Mouse (Mus musculus) ES-Bruce4 (cell line): Measurements from ENCODE around the gene Siglecg. TPM values are rescaled to one million over a fixed set of nuclear protein-coding genes. Genes with fewer than 3 reads are reported as not detected.

ENCODE experiments used
- H3K27ac ChIP-seq: 2 replicates; pipeline ENCODE4 v1.5.1; 2012; ENCODE audit warnings: low read length, inconsistent platforms; ENCODE audit not compliant: insufficient read depth
- H3K27me3 ChIP-seq: 2 replicates; pipeline ENCODE4 v1.6.1; 2012; ENCODE audit warnings: mild to moderate bottlenecking, low read length, inconsistent platforms; ENCODE audit not compliant: control insufficient read depth, poor library complexity, insufficient read depth, severe bottlenecking
- H3K36me3 ChIP-seq: 2 replicates; pipeline ENCODE4 v1.6.1; 2012; ENCODE audit warnings: inconsistent platforms, mild to moderate bottlenecking, low read length, moderate library complexity; ENCODE audit not compliant: control insufficient read depth, poor library complexity, insufficient read depth, severe bottlenecking
- H3K4me1 ChIP-seq: one replicate; pipeline ENCODE4 v1.8.1; 2011; ENCODE audit warnings: low read length; ENCODE audit not compliant: control insufficient read depth, insufficient read depth
- H3K4me3 ChIP-seq: 2 replicates; pipeline ENCODE4 v1.5.1; 2011; ENCODE audit warnings: low read depth, mild to moderate bottlenecking, low read length
- H3K9ac ChIP-seq: 2 replicates; pipeline ENCODE4 v1.6.1; 2012; ENCODE audit warnings: low read depth, mild to moderate bottlenecking, inconsistent platforms; ENCODE audit not compliant: poor library complexity, severe bottlenecking
- H3K9me3 ChIP-seq: replicated peaks from 2 replicates; pipeline ENCODE4 v1.6.1; 2012; ENCODE audit warnings: mild to moderate bottlenecking, low read length, inconsistent platforms; ENCODE audit not compliant: control insufficient read depth, poor library complexity, insufficient read depth, severe bottlenecking
- CTCF ChIP-seq: IDR thresholded peaks from one replicate; pipeline ENCODE4 v1.8.1; 2011; ENCODE audit warnings: low read depth, low read length
- EP300 ChIP-seq: IDR thresholded peaks from 2 replicates; pipeline ENCODE4 v1.6.1; 2011; ENCODE audit warnings: low read depth, low read length; ENCODE audit not compliant: insufficient read depth
- POLR2A ChIP-seq: IDR thresholded peaks from one replicate; pipeline ENCODE4 v1.8.1; 2011; ENCODE audit warnings: low read length; ENCODE audit not compliant: insufficient read depth
- polyA plus RNA-seq: library from polyadenylated mRNA; stranded (reverse); fragments of >200 nt; gene quantifications from 2 replicates; pipeline ENCODE4 v1.2.4, GENCODE M21; 2011; ENCODE audit warnings: low read depth; ENCODE audit not compliant: missing spikeins, insufficient read depth, insufficient read length

The Siglecg gene
- polyA plus RNA-seq, 1 experiment = 0.24 TPM

GRCm38 (mm10) chr7:43436341-43437255, 28.6 kb downstream of the Siglecg start, which contains the start of gene Nkg7:
Gene Nkg7, plus strand, starts transcription at chr7:43437073.
- Histone ChIP-seq H3K9ac (no peak within 1 kb of the TSS), H3K27ac (no peak within 1 kb of the TSS), H3K4me1 (no peaks in the 10 kb centered on the region), H3K4me3 (no peak within 1 kb of the TSS), H3K36me3 (no peaks in the 10 kb centered on the region), H3K27me3 (no peaks in the 10 kb centered on the region), H3K9me3 (no peaks in the 10 kb centered on the region)
- TF ChIP-seq EP300 (no peak), CTCF (no peak), POLR2A (no peak)

GRCm38 (mm10) chr7:43438611-43439010, 30.6 kb downstream of the Siglecg start:
- Histone ChIP-seq H3K9me3 (no peaks in the 10 kb centered on the region), H3K4me1 (peaks cover 4% of the 10 kb centered on the region), H3K27ac (no peak overlapping the region), H3K9ac (no peak overlapping the region), H3K27me3 (no peaks in the 10 kb centered on the region), H3K4me3 (no peak overlapping the region), H3K36me3 (no peaks in the 10 kb centered on the region)
- TF ChIP-seq EP300 (no peak), POLR2A (no peak), CTCF (no peak)

- peaks cover 4% of the 10 kb centered on the region for H3K4me1 ChIP-seq
- no peak within 1 kb of the TSS for H3K27ac ChIP-seq
- H3K9me3 ChIP-seq = no peaks in the 10 kb centered on the region
- no peak within 1 kb of the TSS for H3K4me3 ChIP-seq
- no peaks in the 10 kb centered on the region for H3K36me3 ChIP-seq
- H3K9ac ChIP-seq = no peak within 1 kb of the TSS
- no peaks in the 10 kb centered on the region for H3K27me3 ChIP-seq
- TF ChIP-seq EP300 (no peak), POLR2A (no peak), CTCF (no peak)
These were observed 32.5 kb downstream of the Siglecg start, which contains the start of gene Cldnd2 for GRCm38 (mm10) chr7:43440482-43440881. Gene Cldnd2, plus strand, starts transcription at chr7:43440782.

GRCm38 (mm10) chr7:43441071-43441470, 33.1 kb downstream of the Siglecg start:
- no peaks in the 10 kb centered on the region for H3K9me3 ChIP-seq
- TF ChIP-seq POLR2A (no peak), EP300 (no peak), CTCF (no peak)

GRCm38 (mm10) chr7:43442684-43443083, 34.7 kb downstream of the Siglecg start:
- Histone ChIP-seq H3K36me3 (no peaks in the 10 kb centered on the region), H3K27me3 (no peaks in the 10 kb centered on the region), H3K9me3 (no peaks in the 10 kb centered on the region), H3K4me1 (peaks cover 4% of the 10 kb centered on the region), H3K27ac (peak overlapping the region; percentile 54), H3K9ac (peak overlapping the region; percentile 24; the same call in 1 of the 2 replicates), H3K4me3 (peak overlapping the region; percentile 80)
- no peak for TF ChIP-seq EP300
- TF ChIP-seq POLR2A = no peak
- TF ChIP-seq CTCF = no peak

More at GRCm38 (mm10) chr7:43441071-43441470, 33.1 kb downstream of the Siglecg start:
- no peaks in the 10 kb centered on the region for H3K36me3 ChIP-seq
- H3K27ac ChIP-seq = no peak overlapping the region
- H3K4me1 ChIP-seq = peaks cover 4% of the 10 kb centered on the region
- no peaks in the 10 kb centered on the region for H3K27me3 ChIP-seq
- no peak overlapping the region for H3K4me3 ChIP-seq
- H3K9ac ChIP-seq = no peak overlapping the region
